ENCODE assay signal across 9 mouse cellular contexts in the genomic region with DNA sequence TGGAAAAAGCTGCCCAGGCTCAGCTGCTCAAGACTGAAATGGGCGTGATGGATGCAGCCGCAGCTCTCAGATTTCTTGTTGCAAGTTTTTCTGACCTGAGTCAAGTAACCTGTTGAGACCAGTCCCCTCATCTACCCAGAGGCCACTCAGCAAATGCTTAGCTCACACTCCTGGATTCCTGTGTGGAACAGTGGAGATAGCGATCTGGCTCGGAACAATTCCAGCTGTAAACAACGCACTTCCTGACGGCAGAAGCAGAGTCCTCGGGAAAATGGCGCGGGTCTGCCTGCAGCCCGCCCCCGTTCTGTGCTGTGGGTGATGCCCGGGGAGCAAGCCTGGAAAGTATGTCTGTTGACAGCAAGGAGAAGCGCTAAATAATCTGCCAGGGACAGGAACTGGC.
DNase-seq lines count a peak whose midpoint lies in the region; ATAC-seq and TF ChIP-seq lines count a peak whose summit lies in the region.
"Had no signal": no experiment of that assay in that cellular context is flagged by ENCODE, and none has a peak within 500 bp of the region (broad histone marks: within the 10 kb centered on the region; RNA-seq: fewer than 3 reads in every experiment).

No protein-coding gene starts in this region.

- TF ChIP-seq CTCF in liver, postnatal 0 days (IDR thresholded peaks at IDR 0.05; ENCODE audit: low read depth) = no peak

- no peaks in the 10 kb centered on the region for H3K27me3 ChIP-seq in neural tube, embryonic 11.5 days (ENCODE audit: control insufficient read depth, insufficient read depth, low read length)
- H3K27me3 ChIP-seq in intestine, embryonic 15.5 days (replicated peaks) = no peaks in the 10 kb centered on the region
- no peaks in the 10 kb centered on the region for H3K27me3 ChIP-seq in liver, postnatal 0 days (ENCODE audit: insufficient read depth, low read length)
- H3K27me3 ChIP-seq: CH12.LX had no signal

- ATAC-seq in neural tube, embryonic 11.5 days (ENCODE audit: insufficient read depth, low FRiP score, low TSS enrichment) = no peak
- ATAC-seq in intestine, embryonic 15.5 days = peak; percentile 52
- peak; percentile 46 for ATAC-seq in liver, postnatal 0 days

- H3K9ac ChIP-seq in neural tube, embryonic 11.5 days (ENCODE audit: low read length) = no peak overlapping the region
- peak overlapping the region; percentile 36; the same call in 1 of the 2 replicates for H3K9ac ChIP-seq in intestine, embryonic 15.5 days
- 0 out of 2 replicates have a peak overlapping the region, but pooled peaks have one; percentile 41 for H3K9ac ChIP-seq in liver, postnatal 0 days (replicated peaks)

- peak overlapping the region; percentile 1; the same call in 1 of the 2 replicates for H3K4me2 ChIP-seq in neural tube, embryonic 11.5 days (ENCODE audit: low read depth)
- H3K4me2 ChIP-seq in intestine, embryonic 15.5 days (replicated peaks) = peak overlapping the region; percentile 52
- peak overlapping the region; percentile 59 for H3K4me2 ChIP-seq in liver, postnatal 0 days (ENCODE audit: low read depth, low read length)

- no peaks in the 10 kb centered on the region for H3K4me1 ChIP-seq in neural tube, embryonic 11.5 days (ENCODE audit: control insufficient read depth, insufficient read depth, low read length)
- H3K4me1 ChIP-seq in intestine, embryonic 15.5 days (replicated peaks) = peaks cover 21% of the 10 kb centered on the region
- H3K4me1 ChIP-seq in liver, postnatal 0 days (ENCODE audit: insufficient read depth) = peaks cover 7% of the 10 kb centered on the region

- H3K9me3 ChIP-seq in neural tube, embryonic 11.5 days (ENCODE audit: control insufficient read depth, low read length) = no peaks in the 10 kb centered on the region
- H3K9me3 ChIP-seq in intestine, embryonic 15.5 days = no peaks in the 10 kb centered on the region
- H3K9me3 ChIP-seq in liver, postnatal 0 days (ENCODE audit: low read length) = no peaks in the 10 kb centered on the region

- H3K27ac ChIP-seq in neural tube, embryonic 11.5 days (ENCODE audit: low read depth, low read length) = no peak overlapping the region
- peak overlapping the region; percentile 54 for H3K27ac ChIP-seq in intestine, embryonic 15.5 days
- peak overlapping the region; percentile 55; the same call in 1 of the 2 replicates for H3K27ac ChIP-seq in liver, postnatal 0 days (ENCODE audit: low read depth)

- no peak for DNase-seq in neural tube, embryonic 11.5 days (ENCODE audit: low spot score)
- no peak for DNase-seq in neural tube, embryonic 10.5 days (ENCODE audit: extremely low spot score, low spot score)
- DNase-seq in gastrocnemius, postnatal 25 days = peak; percentile 66
- no peak for DNase-seq in liver, postnatal 0 days
- DNase-seq in ovary, postnatal 36 days (ENCODE audit: low spot score) = peak; percentile 54
- DNase-seq in frontal cortex, postnatal 10 days (ENCODE audit: low spot score in 2 of 2) = no peak
- DNase-seq in cerebellum, adult 18-20 months = no peak

- H3K4me3 ChIP-seq in neural tube, embryonic 11.5 days (ENCODE audit: low read depth, low read length) = no peak overlapping the region
- H3K4me3 ChIP-seq in intestine, embryonic 15.5 days (replicated peaks) = peak overlapping the region; percentile 25
- H3K4me3 ChIP-seq in liver, postnatal 0 days (ENCODE audit: low read depth, low read length) = no peak overlapping the region; the same call in 1 of the 2 replicates

- WGBS in neural tube, embryonic 11.5 days = 33% methylated on average over 13 of the region's 13 CpGs
- 6% methylated on average over 13 of the region's 13 CpGs for WGBS in intestine, embryonic 15.5 days
- WGBS in liver, postnatal 0 days (ENCODE audit: insufficient replicate concordance) = 12% methylated on average over 13 of the region's 13 CpGs

- no peak for TF ChIP-seq EP300 in liver, postnatal 0 days (IDR thresholded peaks at IDR 0.05; ENCODE audit: low read depth)

- H3K36me3 ChIP-seq in neural tube, embryonic 11.5 days (ENCODE audit: control insufficient read depth, insufficient read depth, low read length) = no peaks in the 10 kb centered on the region
- H3K36me3 ChIP-seq in intestine, embryonic 15.5 days = no peaks in the 10 kb centered on the region
- no peaks in the 10 kb centered on the region for H3K36me3 ChIP-seq in liver, postnatal 0 days (replicated peaks; ENCODE audit: insufficient read depth, low read length)

Comparison
In these comparisons a context has a peak if more than half of its experiments do, and no peak if none do; other contexts are left out.
1. DNase-seq: peak in gastrocnemius, postnatal 25 days (single experiment) and ovary, postnatal 36 days (single experiment); none in neural tube, embryonic 11.5 days (single experiment), neural tube, embryonic 10.5 days (single experiment), liver, postnatal 0 days (single experiment), frontal cortex, postnatal 10 days (0 of 2) and cerebellum, adult 18-20 months (0 of 2).
2. H3K4me2 ChIP-seq: peak in every context shown above with its lines; median percentile 59 in liver, postnatal 0 days; 52 in intestine, embryonic 15.5 days; 1 in neural tube, embryonic 11.5 days.